Mouse (Mus musculus) liver, postnatal 0 days (tissue): ENCODE results near the gene Top1.

Source experiments
- CTCF ChIP-seq: sonication (generic); IDR thresholded peaks from 2 replicates; pipeline ENCODE4 v1.5.1; 2016; ENCODE audit warnings: antibody characterized with exemption, low read depth
- EP300 ChIP-seq: IDR thresholded peaks from 2 replicates; pipeline ENCODE4 v1.6.1; 2016; ENCODE audit warnings: antibody characterized with exemption, low read depth, mild to moderate bottlenecking

DNA sequence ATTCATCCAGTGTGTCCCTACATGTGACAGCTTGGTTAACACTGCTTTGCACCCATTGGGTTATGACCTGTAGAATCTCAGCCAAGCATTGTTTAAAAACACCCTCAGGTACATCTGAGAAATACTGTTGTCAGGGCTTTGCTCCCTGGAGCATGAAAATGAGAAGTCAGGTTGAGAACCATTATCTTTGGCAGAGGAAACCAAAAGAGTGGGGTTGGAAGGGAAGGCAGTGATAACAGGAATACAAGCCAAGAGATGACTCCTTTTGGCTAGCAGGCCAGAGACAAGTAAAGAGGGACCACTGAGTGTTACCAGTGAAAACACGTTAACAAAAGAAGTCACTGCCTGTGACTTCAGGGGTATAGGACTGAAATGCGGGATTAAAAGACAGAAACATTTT, 118.7 kb downstream of the Top1 start:
- TF ChIP-seq CTCF (no peak), EP300 (no peak)
